Mouse (Mus musculus) liver, embryonic 12.5 days (tissue): ENCODE measurements around the gene Isoc2b. TPM values are rescaled to one million over a fixed set of nuclear protein-coding genes. Genes with fewer than 3 reads are reported as not detected.
"Not testable (repeated sequence)": the region's sequence is repeated elsewhere in the genome, so short reads cannot be mapped to it uniquely, and the experiment has no call there.

ENCODE experiments used
- ATAC-seq: fragments of 200-750 bp; cut with Nextera tagmentation; 2 replicates; pipeline ENCODE4 v1.8.0; 2017; ENCODE audit warnings: moderate number of reproducible peaks, mild to moderate bottlenecking, moderate library complexity
- H3K27ac ChIP-seq: fragments of 300-500 bp; sonication (generic); 2 replicates; pipeline ENCODE4 v1.5.1; 2016; ENCODE audit warnings: mild to moderate bottlenecking
- H3K27me3 ChIP-seq: fragments of 300-500 bp; sonication (generic); replicated peaks from 2 replicates; pipeline ENCODE4 v1.6.1; 2016; ENCODE audit warnings: mild to moderate bottlenecking, moderate library complexity
- H3K36me3 ChIP-seq: fragments of 300-500 bp; sonication (generic); 2 replicates; pipeline ENCODE4 v1.6.1; 2016; ENCODE audit warnings: mild to moderate bottlenecking, moderate library complexity
- H3K4me1 ChIP-seq: fragments of 300-500 bp; sonication (generic); 2 replicates; pipeline ENCODE4 v1.6.1; 2016
- H3K4me2 ChIP-seq: fragments of 300-500 bp; sonication (generic); 2 replicates; pipeline ENCODE4 v1.6.1; 2016; ENCODE audit warnings: mild to moderate bottlenecking, moderate library complexity
- H3K4me3 ChIP-seq: fragments of 300-500 bp; sonication (generic); 2 replicates; pipeline ENCODE4 v1.5.1; 2016; ENCODE audit warnings: mild to moderate bottlenecking, moderate library complexity
- H3K9ac ChIP-seq: fragments of 300-500 bp; sonication (generic); 2 replicates; pipeline ENCODE4 v1.6.1; 2016; ENCODE audit warnings: mild to moderate bottlenecking, moderate library complexity
- H3K9me3 ChIP-seq: fragments of 300-500 bp; sonication (generic); replicated peaks from 2 replicates; pipeline ENCODE4 v1.6.1; 2016; ENCODE audit warnings: mild to moderate bottlenecking, moderate library complexity
- WGBS: fragments of 180-500 bp; shearing (Covaris S2); methylation state at CpG from one replicate; pipeline ENCODE4 v1.1.7; 2016; ENCODE audit not compliant: insufficient replicate concordance; 5-methylcytosine and 5-hydroxymethylcytosine counted together
- polyA plus RNA-seq: library from polyadenylated mRNA; unstranded; fragments of >200 nt; fragmentation: Nextera tagmentation; extraction: Ambion mirVana; gene quantifications from 2 replicates; pipeline ENCODE4 v1.2.1, GENCODE M21; 2016

The Isoc2b gene
- polyA plus RNA-seq, 1 experiment from 2014 or later, result 3.9 TPM

DNA sequence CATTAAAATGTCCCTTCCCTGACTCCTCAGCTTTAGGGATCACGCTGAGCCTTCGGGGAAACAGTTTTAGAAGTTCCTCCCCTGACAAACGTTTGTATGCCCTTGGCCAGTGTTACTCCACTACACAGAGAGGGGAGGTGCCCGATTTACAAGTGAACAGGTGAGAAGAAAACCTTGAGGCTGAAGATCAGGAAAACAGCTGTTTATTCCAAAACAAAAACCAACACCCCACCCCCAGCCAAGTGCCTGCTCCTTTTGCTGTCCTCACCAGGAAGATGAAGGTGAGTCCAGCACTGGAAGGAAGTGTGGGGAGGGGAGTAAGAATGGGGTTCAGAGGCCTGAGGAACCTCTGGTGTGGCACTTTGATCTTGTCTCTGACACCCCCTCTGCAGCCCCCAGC lies 44.7 kb downstream of the Isoc2b start:
- Histone ChIP-seq H3K27me3 (peaks cover 41% of the 10 kb centered on the region), H3K9me3 (no peaks in the 10 kb centered on the region), H3K27ac (no peak overlapping the region), H3K4me2 (no peak overlapping the region), H3K4me3 (no peak overlapping the region), H3K9ac (no peak overlapping the region), H3K36me3 (no peaks in the 10 kb centered on the region), H3K4me1 (peaks cover 8% of the 10 kb centered on the region)
- no peak for ATAC-seq
- 36% methylated on average over 4 of the region's 4 CpGs for WGBS

GRCm38 (mm10) chr7:4822162-4822907 lies 47.7 kb downstream of the Isoc2b start:
- H3K9ac ChIP-seq, result no peak overlapping the region
- no peak overlapping the region for H3K27ac ChIP-seq
- no peaks in the 10 kb centered on the region for H3K36me3 ChIP-seq
- no peak overlapping the region for H3K4me2 ChIP-seq
- peaks cover 8% of the 10 kb centered on the region for H3K4me1 ChIP-seq
- no peaks in the 10 kb centered on the region for H3K9me3 ChIP-seq
- peaks cover 29% of the 10 kb centered on the region for H3K27me3 ChIP-seq
- WGBS, result 60% methylated on average over 6 of the region's 6 CpGs
- H3K4me3 ChIP-seq, result no peak overlapping the region
- ATAC-seq, result no peak

DNA sequence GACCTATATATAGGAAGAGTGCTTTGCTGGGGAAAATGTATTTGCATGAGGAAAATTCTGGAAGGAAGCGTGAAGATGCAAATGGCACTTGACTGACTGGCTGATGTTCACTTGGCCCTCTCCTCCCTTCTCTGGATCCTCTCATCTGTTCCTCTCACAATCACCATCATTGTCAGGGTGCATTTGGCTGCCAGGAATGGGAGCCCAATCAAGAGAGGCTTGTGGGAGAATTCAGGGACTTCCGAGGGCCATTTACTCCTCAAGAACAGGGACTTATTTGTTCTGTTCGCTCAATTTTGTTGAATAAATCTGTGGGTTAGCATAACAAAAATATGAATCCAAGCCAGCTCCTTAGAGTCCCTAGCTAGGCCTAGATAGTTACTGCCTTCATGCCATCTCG lies 48.4 kb downstream of the Isoc2b start:
- H3K9ac ChIP-seq, result no peak overlapping the region
- no peak for ATAC-seq
- no peak overlapping the region for H3K4me2 ChIP-seq
- no peaks in the 10 kb centered on the region for H3K36me3 ChIP-seq
- H3K4me1 ChIP-seq, result peaks cover 8% of the 10 kb centered on the region
- peaks cover 30% of the 10 kb centered on the region for H3K27me3 ChIP-seq
- 75% methylated on average over 4 of the region's 4 CpGs for WGBS
- H3K27ac ChIP-seq, result no peak overlapping the region
- H3K9me3 ChIP-seq, result no peaks in the 10 kb centered on the region
- no peak overlapping the region for H3K4me3 ChIP-seq

DNA sequence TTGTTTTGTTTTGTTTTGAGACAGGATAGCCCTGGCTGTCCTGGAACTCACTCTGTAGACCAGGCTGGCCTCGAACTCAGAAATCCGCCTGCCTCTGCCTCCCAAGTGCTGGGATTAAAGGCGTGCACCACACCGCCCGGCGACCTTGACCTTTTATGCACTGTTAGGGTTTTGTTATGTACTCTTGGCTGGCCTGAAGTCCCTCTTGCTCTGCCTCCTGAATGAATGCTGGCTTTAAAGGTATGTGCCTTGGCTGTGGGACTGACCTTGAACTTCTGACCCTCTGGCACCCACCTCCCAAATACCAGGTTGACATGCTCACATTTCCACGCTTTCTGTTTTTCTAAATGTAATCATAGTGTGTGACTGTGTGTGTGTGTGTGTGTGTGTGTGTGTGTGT lies 49.1 kb downstream of the Isoc2b start:
- WGBS, result 74% methylated on average over 7 of the region's 7 CpGs
- not testable (repeated sequence) for H3K4me3 ChIP-seq, H3K9me3 ChIP-seq, H3K9ac ChIP-seq, H3K4me1 ChIP-seq, H3K4me2 ChIP-seq, H3K27ac ChIP-seq, ATAC-seq, H3K36me3 ChIP-seq
- H3K27me3 ChIP-seq, result peaks cover 23% of the 10 kb centered on the region

- Histone ChIP-seq H3K36me3 (no peaks in the 10 kb centered on the region; the same call in 1 of the 2 replicates), H3K4me3 (no peak overlapping the region), H3K4me2 (no peak overlapping the region), H3K9me3 (no peaks in the 10 kb centered on the region), H3K9ac (no peak overlapping the region), H3K27ac (no peak overlapping the region), H3K27me3 (peaks cover 11% of the 10 kb centered on the region), H3K4me1 (peaks cover 7% of the 10 kb centered on the region)
- ATAC-seq, result no peak
Observed at GRCm38 (mm10) chr7:4816559-4816958, 53.5 kb downstream of the Isoc2b start.

DNA sequence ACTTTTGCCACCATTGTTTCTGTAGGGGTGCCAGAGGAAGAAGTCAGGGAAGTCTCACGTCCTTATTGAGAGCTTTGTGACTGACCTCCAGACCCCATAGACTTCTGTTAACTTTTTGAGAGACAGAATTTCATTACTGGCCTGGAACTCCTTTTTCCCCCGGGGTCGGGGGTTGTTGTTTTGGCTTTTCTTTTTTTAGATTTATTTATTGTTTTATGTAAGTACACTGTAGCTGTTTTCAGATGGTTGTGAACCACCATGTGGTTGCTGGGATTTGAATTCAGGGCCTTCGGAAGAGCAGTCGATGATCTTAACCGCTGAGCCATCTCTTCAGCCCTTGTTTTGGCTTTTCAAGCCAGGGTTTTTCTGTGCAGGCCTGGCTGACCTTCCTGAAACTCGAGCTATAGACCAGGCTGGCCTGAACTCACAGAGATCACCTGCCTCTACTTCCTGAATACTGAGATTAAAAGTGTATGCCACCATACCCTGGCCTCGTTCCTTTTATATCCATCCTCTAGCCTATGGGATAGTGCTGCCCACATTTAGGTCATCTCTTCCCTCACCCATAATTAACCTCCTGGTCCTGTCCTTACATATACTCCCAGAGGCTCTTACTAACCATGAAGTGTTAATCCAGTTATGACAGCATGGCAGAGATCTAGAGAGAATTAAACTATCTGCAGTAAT lies 56.8 kb downstream of the Isoc2b start:
- no peak; the same call in 1 of the 2 replicates for ATAC-seq
- peak overlapping the region; percentile 89 for H3K27ac ChIP-seq
- no peaks in the 10 kb centered on the region for H3K9me3 ChIP-seq
- 15% methylated on average over 8 of the region's 8 CpGs for WGBS
- peaks cover 37% of the 10 kb centered on the region for H3K4me1 ChIP-seq
- H3K27me3 ChIP-seq, result 0 out of 2 replicates have a peak, but pooled peaks cover 4% of the 10 kb centered on the region
- H3K36me3 ChIP-seq, result peaks cover 33% of the 10 kb centered on the region
- H3K4me2 ChIP-seq, result peak overlapping the region; percentile 78
- peak overlapping the region; percentile 90 for H3K4me3 ChIP-seq
- peak overlapping the region; percentile 77 for H3K9ac ChIP-seq

DNA sequence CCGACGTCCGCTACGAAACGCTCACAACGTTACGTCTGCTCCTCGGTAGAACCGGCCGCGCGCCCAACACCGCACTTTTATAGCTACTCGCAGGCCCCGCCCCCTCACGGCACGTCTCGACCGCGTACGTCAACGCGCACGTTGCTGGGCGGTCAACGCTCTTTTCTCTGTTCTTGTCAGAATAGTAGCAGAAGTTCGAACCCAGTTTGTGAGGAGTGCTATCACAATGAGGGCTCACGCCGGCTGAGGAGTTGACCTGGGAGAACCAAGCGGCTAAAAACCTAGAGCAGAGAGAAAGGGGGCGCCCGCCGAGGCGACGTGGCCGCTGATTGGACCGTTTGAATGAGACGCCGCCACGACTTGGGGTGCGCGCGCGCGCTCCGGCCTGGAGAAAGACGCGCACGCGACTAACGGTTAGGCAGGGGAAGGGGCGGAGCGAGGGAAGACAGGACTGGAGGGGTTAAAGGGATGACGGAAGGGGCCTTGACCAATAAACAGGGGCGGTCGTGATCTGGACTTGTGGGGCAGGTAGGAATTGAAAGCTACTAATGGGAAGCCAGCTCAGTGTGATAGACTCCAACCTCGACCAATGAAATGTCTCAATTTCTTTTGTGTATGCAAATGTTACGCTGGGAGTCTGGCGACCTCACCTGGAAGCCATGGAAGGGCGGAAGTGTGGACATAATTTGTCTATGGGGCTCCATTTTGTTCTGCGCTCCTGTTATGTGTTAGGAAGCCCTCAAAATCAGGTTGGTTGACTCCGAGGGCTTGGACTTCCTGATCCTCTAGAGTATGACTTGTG lies 57.6 kb downstream of the Isoc2b start, which contains the start of gene Ube2s:
Gene Ube2s, minus strand, starts transcription at position 288 of the 802 bp plus-strand sequence.
- Histone ChIP-seq H3K36me3 (peaks cover 38% of the 10 kb centered on the region), H3K9ac (peak within 1 kb of the TSS; percentile 98), H3K4me3 (peak within 1 kb of the TSS; percentile 90), H3K27ac (peak within 1 kb of the TSS; percentile 89), H3K9me3 (no peaks in the 10 kb centered on the region), H3K27me3 (0 out of 2 replicates have a peak, but pooled peaks cover 4% of the 10 kb centered on the region), H3K4me2 (peak within 1 kb of the TSS; percentile 78), H3K4me1 (peaks cover 42% of the 10 kb centered on the region)
- ATAC-seq, result peak; percentile 98
- under 1% methylated on average over 62 of the region's 62 CpGs for WGBS

- no peaks in the 10 kb centered on the region for H3K27me3 ChIP-seq
- H3K27ac ChIP-seq, result peak overlapping the region; percentile 89
- WGBS, result under 1% methylated on average over 28 of the region's 36 CpGs
- peak overlapping the region; percentile 90 for H3K4me3 ChIP-seq
- peak overlapping the region; percentile 98 for H3K9ac ChIP-seq
- no peak; the same call in 1 of the 2 replicates for ATAC-seq
- no peaks in the 10 kb centered on the region for H3K9me3 ChIP-seq
- H3K36me3 ChIP-seq, result peaks cover 44% of the 10 kb centered on the region
- peaks cover 49% of the 10 kb centered on the region for H3K4me1 ChIP-seq
- H3K4me2 ChIP-seq, result peak overlapping the region; percentile 78
Observed at GRCm38 (mm10) chr7:4811842-4812302, 58.2 kb downstream of the Isoc2b start.

DNA sequence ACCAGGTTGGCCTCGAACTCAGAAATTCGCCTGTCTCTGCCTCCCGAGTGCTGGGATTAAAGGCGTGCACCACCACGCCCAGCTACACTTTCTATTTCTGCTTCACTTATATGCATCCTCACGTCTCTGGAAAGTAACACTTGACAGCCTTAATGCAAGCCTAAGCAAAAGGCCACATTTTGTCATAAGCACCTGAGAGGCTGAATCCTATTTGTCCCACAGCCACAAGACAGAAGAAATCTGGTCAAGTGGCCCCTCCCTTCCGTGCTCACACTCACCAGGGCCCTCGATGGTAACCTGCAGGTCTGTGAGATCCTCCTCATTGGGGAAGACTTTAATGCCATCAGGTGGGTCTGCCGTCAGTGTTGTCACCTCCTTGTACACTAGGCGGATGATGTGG lies 58.9 kb downstream of the Isoc2b start:
- Histone ChIP-seq H3K4me2 (peak overlapping the region; percentile 78), H3K9ac (peak overlapping the region; percentile 98), H3K27ac (peak overlapping the region; percentile 89), H3K4me1 (peaks cover 56% of the 10 kb centered on the region), H3K36me3 (peaks cover 52% of the 10 kb centered on the region), H3K4me3 (peak overlapping the region; percentile 90)
- not testable (repeated sequence) for H3K27me3 ChIP-seq, ATAC-seq, H3K9me3 ChIP-seq
- WGBS, result 17% methylated on average over 10 of the region's 10 CpGs

- H3K27me3 ChIP-seq, result no peaks in the 10 kb centered on the region
- no peak overlapping the region for H3K9ac ChIP-seq
- peaks cover 51% of the 10 kb centered on the region for H3K4me1 ChIP-seq
- WGBS, result 57% methylated on average over 7 of the region's 7 CpGs
- H3K4me2 ChIP-seq, result peak overlapping the region; percentile 28
- peak; percentile 87 for ATAC-seq
- no peaks in the 10 kb centered on the region for H3K9me3 ChIP-seq
- H3K36me3 ChIP-seq, result peaks cover 85% of the 10 kb centered on the region
- peak overlapping the region; percentile 88 for H3K27ac ChIP-seq
- H3K4me3 ChIP-seq, result no peak overlapping the region
Observed at GRCm38 (mm10) chr7:4806716-4807115, 63.3 kb downstream of the Isoc2b start.

DNA sequence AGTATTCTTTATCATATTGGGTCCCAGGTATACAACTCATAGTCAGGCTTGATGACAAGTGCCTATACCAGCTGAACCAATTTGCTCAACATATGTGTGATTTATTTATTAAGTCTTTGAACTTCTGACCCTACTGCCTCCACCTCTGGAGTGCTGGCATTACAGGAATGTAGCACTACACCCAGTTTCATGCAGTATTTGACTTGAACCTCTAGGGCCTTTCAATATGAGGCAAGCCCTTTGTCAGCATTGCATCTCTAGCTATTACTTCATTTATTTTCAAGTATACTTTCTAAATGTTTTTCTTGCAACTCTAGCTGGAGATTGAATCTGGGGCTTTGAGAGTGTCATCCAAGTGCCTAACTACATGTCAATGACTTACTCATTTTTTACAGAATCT lies 67.8 kb downstream of the Isoc2b start:
- Histone ChIP-seq H3K4me3 (no peak overlapping the region), H3K36me3 (peaks cover 60% of the 10 kb centered on the region), H3K27ac (no peak overlapping the region), H3K4me2 (no peak overlapping the region), H3K27me3 (no peaks in the 10 kb centered on the region), H3K9ac (no peak overlapping the region), H3K4me1 (peaks cover 15% of the 10 kb centered on the region), H3K9me3 (no peaks in the 10 kb centered on the region)
- no peak for ATAC-seq
